Mouse (Mus musculus): ENCODE measurements around the gene Nup153. TPM values are rescaled to one million over a fixed set of nuclear protein-coding genes. Genes with fewer than 3 reads are reported as not detected.

Nup153 gene
- polyA plus RNA-seq, 1 experiment from 2014 or later, result 19.1 TPM

DNA sequence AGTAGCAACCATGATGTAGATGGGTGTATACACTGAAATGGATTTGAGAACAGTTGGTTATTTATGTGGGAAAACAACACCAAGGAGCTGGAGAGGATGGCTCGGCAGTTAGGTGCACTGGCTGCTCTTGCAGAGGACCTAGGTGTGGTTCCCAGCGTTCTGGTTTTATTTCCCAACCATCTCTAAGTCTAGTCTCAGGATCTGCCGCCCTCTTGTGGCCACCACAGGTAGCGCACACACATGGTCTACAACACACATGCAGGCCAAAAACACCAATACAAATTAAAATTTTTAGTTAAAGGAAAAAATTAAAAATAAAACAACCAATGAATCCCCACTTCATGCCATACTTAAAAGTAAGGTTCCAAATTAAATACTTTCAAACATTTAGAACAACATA lies 85.4 kb downstream of the Nup153 start:
- 93% methylated on average over 4 of the region's 4 CpGs for WGBS
- ATAC-seq, result no peak

DNA sequence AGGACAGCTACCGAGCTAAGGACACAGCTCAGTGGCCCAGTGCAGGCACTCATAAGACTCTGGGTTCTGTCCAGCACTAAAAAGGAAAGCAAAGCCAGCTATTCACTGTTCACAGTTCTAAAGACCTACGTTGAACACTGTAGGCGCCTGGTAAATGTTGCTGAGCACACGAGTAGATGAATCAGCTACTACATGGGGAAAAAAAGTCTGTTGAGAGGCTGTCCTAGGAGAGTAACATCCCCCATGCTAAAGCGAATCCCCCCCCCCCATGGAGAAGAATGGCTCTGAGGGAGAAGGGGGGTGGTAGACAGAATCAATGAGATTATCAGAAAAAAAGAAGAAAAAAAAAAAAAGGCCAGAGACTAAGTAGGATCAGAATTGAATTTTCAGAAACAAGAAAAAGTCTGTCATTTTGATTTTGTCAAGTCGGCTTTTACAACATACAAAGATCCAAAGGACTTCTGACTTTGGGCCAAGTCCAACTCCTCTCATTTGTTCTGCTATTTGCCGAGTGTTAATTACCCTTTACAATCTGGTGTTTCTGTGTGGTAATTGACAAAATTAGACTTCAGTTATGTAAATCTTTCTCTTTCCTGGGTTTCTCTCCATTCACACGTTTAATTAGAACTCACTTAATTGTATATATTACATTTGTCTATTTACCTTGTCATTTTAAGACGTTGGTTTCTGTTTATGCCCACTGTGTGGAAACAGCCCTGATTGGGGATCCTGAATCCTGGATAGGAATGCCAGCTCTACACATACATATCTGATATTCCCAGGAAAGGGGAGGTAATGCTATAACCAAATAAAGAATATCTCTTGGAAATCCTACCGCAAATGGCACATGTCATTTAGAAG lies 86.9 kb downstream of the Nup153 start:
- no peak for ATAC-seq

More for the DNA sequence above, 85.4 kb downstream of the Nup153 start:
- H3K36me3 ChIP-seq (ENCODE audit: control insufficient read depth, insufficient read depth, low read length), result 0 out of 2 replicates have a peak, but pooled peaks cover 2% of the 10 kb centered on the region
- no peaks in the 10 kb centered on the region for H3K4me1 ChIP-seq (ENCODE audit: control insufficient read depth, insufficient read depth, low read length)
- peaks cover 4% of the 10 kb centered on the region; the same call in 1 of the 2 replicates for H3K9me3 ChIP-seq (replicated peaks; ENCODE audit: control insufficient read depth, low read length, poor library complexity, severe bottlenecking)
- no peak overlapping the region for H3K27ac ChIP-seq (ENCODE audit: low read length)
- no peak overlapping the region for H3K4me3 ChIP-seq (ENCODE audit: low read depth, low read length)
- H3K9ac ChIP-seq (ENCODE audit: low read depth, low read length), result no peak overlapping the region
- no peak overlapping the region for H3K4me2 ChIP-seq (ENCODE audit: low read length)
- no peaks in the 10 kb centered on the region for H3K27me3 ChIP-seq (ENCODE audit: control insufficient read depth, insufficient read depth, low read depth, low read length)

DNA sequence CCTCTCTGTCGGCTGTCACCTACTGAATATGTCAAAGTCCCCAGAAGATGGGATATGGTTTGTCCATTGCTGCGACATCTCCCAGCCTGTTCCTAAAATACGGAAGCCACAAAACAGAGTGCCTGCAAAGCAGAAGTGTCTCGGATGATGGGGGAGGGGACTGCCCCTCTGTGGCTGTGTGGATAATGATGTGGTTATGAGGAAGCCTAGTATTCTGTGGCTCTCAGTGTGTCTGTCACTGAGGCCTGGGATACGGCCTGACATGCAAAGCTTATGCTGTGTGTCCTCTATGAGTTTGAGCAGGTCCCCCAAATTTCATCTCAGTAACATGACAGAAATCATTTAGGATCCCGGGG lies 93.6 kb downstream of the Nup153 start:
- WGBS, result 12% methylated on average over 6 of the region's 6 CpGs
- H3K9me3 ChIP-seq (replicated peaks; ENCODE audit: control insufficient read depth, low read length, poor library complexity, severe bottlenecking), result no peaks in the 10 kb centered on the region
- peak overlapping the region; percentile 90 for H3K27ac ChIP-seq (ENCODE audit: low read length)
- no peaks in the 10 kb centered on the region for H3K27me3 ChIP-seq (ENCODE audit: control insufficient read depth, insufficient read depth, low read depth, low read length)
- no peaks in the 10 kb centered on the region for H3K36me3 ChIP-seq (ENCODE audit: control insufficient read depth, insufficient read depth, low read length)
- peak; percentile 86 for ATAC-seq
- H3K4me1 ChIP-seq (ENCODE audit: control insufficient read depth, insufficient read depth, low read length), result peaks cover 23% of the 10 kb centered on the region
- no peak overlapping the region for H3K4me3 ChIP-seq (ENCODE audit: low read depth, low read length)
- peak overlapping the region; percentile 52 for H3K9ac ChIP-seq (ENCODE audit: low read depth, low read length)
- peak overlapping the region; percentile 42 for H3K4me2 ChIP-seq (ENCODE audit: low read length)

More for the DNA sequence above, 86.9 kb downstream of the Nup153 start:
- Histone ChIP-seq H3K4me2 (ENCODE audit: low read length) (no peak overlapping the region), H3K4me1 (ENCODE audit: control insufficient read depth, insufficient read depth, low read length) (no peaks in the 10 kb centered on the region), H3K36me3 (ENCODE audit: control insufficient read depth, insufficient read depth, low read length) (0 out of 2 replicates have a peak, but pooled peaks cover 2% of the 10 kb centered on the region), H3K27ac (ENCODE audit: low read length) (no peak overlapping the region), H3K9me3 (replicated peaks; ENCODE audit: control insufficient read depth, low read length, poor library complexity, severe bottlenecking) (peaks cover 4% of the 10 kb centered on the region; the same call in 1 of the 2 replicates), H3K9ac (ENCODE audit: low read depth, low read length) (no peak overlapping the region), H3K4me3 (ENCODE audit: low read depth, low read length) (no peak overlapping the region), H3K27me3 (ENCODE audit: control insufficient read depth, insufficient read depth, low read depth, low read length) (no peaks in the 10 kb centered on the region)
- 80% methylated on average over 10 of the region's 10 CpGs for WGBS

DNA sequence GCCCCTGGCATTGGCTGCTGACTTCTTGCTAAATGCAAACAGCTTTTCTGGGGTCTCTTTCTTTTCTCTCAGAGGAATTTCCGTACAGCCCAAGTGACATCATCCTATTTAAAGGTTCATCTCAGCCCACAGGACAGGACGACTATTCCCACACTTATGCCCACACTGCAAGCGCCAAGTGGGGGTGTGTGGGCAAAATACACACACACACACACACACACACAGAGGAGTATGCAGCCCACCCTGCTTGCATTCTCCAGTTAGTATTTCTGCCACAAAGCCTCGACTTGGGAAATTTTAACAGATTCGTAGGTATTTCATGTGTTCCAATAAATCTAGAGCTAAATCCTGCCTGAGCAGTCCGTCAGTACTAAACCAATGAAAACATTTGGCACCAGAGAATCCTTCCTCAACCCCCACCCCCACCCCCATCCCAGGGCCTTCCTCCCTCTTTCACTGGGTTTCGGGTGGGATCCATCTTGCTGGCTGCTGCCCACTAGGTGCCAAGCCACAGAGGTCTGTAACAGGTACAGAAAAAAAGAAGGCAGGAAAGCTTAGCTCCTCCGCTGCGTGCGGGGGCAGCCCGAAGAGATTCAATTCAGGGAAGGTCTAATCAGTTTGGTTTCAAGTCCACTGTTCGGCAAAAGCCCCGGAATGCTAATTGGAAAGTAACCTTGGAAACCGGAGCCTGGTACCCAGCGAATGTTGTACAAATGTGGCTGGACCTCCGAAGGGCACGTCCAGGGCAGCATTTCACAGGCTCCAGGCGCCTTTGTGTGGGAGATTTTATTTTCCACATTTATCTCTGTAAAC lies 94.2 kb downstream of the Nup153 start:
- H3K4me2 ChIP-seq (ENCODE audit: low read length), result peak overlapping the region; percentile 42
- H3K36me3 ChIP-seq (ENCODE audit: control insufficient read depth, insufficient read depth, low read length), result no peaks in the 10 kb centered on the region
- no peaks in the 10 kb centered on the region for H3K9me3 ChIP-seq (replicated peaks; ENCODE audit: control insufficient read depth, low read length, poor library complexity, severe bottlenecking)
- H3K4me3 ChIP-seq (ENCODE audit: low read depth, low read length), result no peak overlapping the region; the same call in 1 of the 2 replicates
- WGBS, result 9% methylated on average over 18 of the region's 18 CpGs
- no peaks in the 10 kb centered on the region for H3K27me3 ChIP-seq (ENCODE audit: control insufficient read depth, insufficient read depth, low read depth, low read length)
- peaks cover 23% of the 10 kb centered on the region for H3K4me1 ChIP-seq (ENCODE audit: control insufficient read depth, insufficient read depth, low read length)
- peak overlapping the region; percentile 52 for H3K9ac ChIP-seq (ENCODE audit: low read depth, low read length)
- ATAC-seq, result peak; percentile 89
- H3K27ac ChIP-seq (ENCODE audit: low read length), result peak overlapping the region; percentile 90

DNA sequence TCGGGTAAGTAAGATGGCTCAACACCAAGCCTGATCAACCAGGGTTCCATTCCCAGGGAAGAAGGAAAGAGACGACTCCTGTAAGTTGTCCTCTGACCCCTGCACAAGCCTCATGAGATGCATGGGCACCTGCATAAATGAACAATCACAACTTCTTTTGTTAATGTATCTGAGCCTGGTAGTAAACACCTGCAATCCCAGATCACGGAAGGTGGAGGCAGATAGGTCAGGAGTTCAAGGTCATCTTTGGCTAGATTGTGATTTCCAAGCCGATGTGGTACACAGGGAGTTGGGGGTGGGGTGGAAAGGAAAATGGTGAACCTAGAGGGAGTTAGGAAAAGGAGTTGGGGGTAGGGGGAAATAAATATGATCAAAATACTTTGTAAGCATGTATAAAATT lies 94.9 kb downstream of the Nup153 start:
- WGBS, result 66% methylated on average over 4 of the region's 4 CpGs
- Histone ChIP-seq H3K9me3 (replicated peaks; ENCODE audit: control insufficient read depth, low read length, poor library complexity, severe bottlenecking) (no peaks in the 10 kb centered on the region), H3K27ac (ENCODE audit: low read length) (peak overlapping the region; percentile 90), H3K36me3 (ENCODE audit: control insufficient read depth, insufficient read depth, low read length) (no peaks in the 10 kb centered on the region), H3K4me1 (ENCODE audit: control insufficient read depth, insufficient read depth, low read length) (peaks cover 29% of the 10 kb centered on the region), H3K27me3 (ENCODE audit: control insufficient read depth, insufficient read depth, low read depth, low read length) (no peaks in the 10 kb centered on the region), H3K4me3 (ENCODE audit: low read depth, low read length) (no peak overlapping the region), H3K9ac (ENCODE audit: low read depth, low read length) (no peak overlapping the region), H3K4me2 (ENCODE audit: low read length) (no peak overlapping the region)
- ATAC-seq, result no peak

Other genes with a start within 250 kb of the Nup153 start
- gene Cap2, start 226.1 kb downstream of the Nup153 start, polyA plus RNA-seq (2015; fragmentation: Nextera tagmentation; extraction: Ambion mirVana), result 15.9 and 16.2 TPM in 2 replicates
- 19.6 and 22.3 TPM in 2 replicates for gene Fam8a1, start 58.4 kb downstream of the Nup153 start, polyA plus RNA-seq (2015; fragmentation: Nextera tagmentation; extraction: Ambion mirVana)
- 7.2 and 7.6 TPM in 2 replicates for gene Kif13a, start 201.9 kb upstream of the Nup153 start, polyA plus RNA-seq (2015; fragmentation: Nextera tagmentation; extraction: Ambion mirVana)